Mouse (Mus musculus) liver, postnatal 0 days (tissue): ENCODE measurements around the gene Tln2.

Experiments used
- CTCF ChIP-seq: sonication (generic); IDR thresholded peaks from 2 replicates; pipeline ENCODE4 v1.5.1; 2016; ENCODE audit warnings: antibody characterized with exemption, low read depth
- EP300 ChIP-seq: IDR thresholded peaks from 2 replicates; pipeline ENCODE4 v1.6.1; 2016; ENCODE audit warnings: antibody characterized with exemption, low read depth, mild to moderate bottlenecking

GRCm38 (mm10) chr9:67399563-67399962 is 159.9 kb downstream of the Tln2 start:
- 0 out of 2 replicates have a peak, but pooled peaks have one; percentile 13 for TF ChIP-seq CTCF
- no peak for TF ChIP-seq EP300
